Mouse (Mus musculus): ENCODE results near the gene Tmem123. TPM values are rescaled to one million over a fixed set of nuclear protein-coding genes. Genes with fewer than 3 reads are reported as not detected.

Gene Tmem123
- 144 and 171 TPM in 2 replicates for polyA plus RNA-seq (2011; ENCODE audit: insufficient read length, low read depth, missing spikeins)

DNA sequence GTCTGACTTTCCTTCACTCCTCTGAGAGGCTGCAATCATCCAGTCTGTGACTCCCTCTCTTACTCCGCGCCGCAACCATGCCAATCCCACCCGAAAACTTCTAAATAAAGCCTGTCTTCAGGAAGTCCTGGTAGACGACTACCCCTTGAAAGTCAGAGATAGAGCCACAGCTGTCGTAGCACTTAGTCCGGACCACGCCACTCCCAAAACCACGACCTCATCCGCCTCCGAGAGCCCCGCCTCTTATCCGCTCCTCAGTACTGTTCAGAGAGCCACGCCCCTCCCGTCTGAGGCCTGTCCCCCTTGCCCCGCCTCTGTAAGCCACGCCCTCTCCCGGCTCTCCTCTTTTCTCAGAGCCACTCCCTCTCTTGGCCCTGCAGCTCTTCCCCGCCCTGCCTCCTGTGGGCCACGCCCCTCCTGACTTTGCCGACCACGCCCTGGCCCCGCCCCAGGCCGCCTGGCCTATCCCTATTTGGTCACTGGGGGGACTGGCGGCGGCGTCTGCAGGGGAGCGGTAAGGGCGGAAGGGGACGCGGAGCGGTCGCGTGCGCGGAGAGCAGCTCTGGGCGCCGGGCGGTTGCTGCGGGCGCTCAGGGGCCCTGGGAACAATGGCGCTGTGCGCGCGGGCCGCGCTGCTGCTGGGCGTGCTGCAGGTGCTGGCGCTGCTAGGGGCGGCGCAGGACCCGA, at the start of gene Tmem123:
TSS of gene Tmem123 (plus strand) at position 428 of the 687 bp plus-strand sequence.
- peak within 1 kb of the TSS; percentile 81 for H3K4me3 ChIP-seq (ENCODE audit: insufficient read depth, low read length)
- peak within 1 kb of the TSS; percentile 36 for H3K27ac ChIP-seq (ENCODE audit: insufficient read depth, low read length)
- no peak for TF ChIP-seq CTCF (IDR thresholded peaks at IDR 0.05; ENCODE audit: borderline replicate concordance, insufficient read depth, low read length)
- TF ChIP-seq POLR2A (IDR thresholded peaks at IDR 0.05; ENCODE audit: low read depth, low read length) = peak; percentile 79
- H3K4me1 ChIP-seq (ENCODE audit: control insufficient read depth, insufficient read depth, low read length) = peaks cover 6% of the 10 kb centered on the region; the same call in 1 of the 2 replicates

GRCm38 (mm10) chr9:7714062-7714907, 49.6 kb upstream of the Tmem123 start:
- TF ChIP-seq POLR2A (IDR thresholded peaks at IDR 0.05; ENCODE audit: low read depth, low read length) (no peak), CTCF (IDR thresholded peaks at IDR 0.05; ENCODE audit: borderline replicate concordance, insufficient read depth, low read length) (no peak)

GRCm38 (mm10) chr9:7714908-7715175, 49.0 kb upstream of the Tmem123 start:
- Histone ChIP-seq H3K27ac (ENCODE audit: insufficient read depth, low read length) (no peak overlapping the region), H3K4me3 (ENCODE audit: insufficient read depth, low read length) (no peak overlapping the region), H3K4me1 (ENCODE audit: control insufficient read depth, insufficient read depth, low read length) (no peaks in the 10 kb centered on the region)
- no peak for TF ChIP-seq POLR2A (IDR thresholded peaks at IDR 0.05; ENCODE audit: low read depth, low read length)
- no peak for TF ChIP-seq CTCF (IDR thresholded peaks at IDR 0.05; ENCODE audit: borderline replicate concordance, insufficient read depth, low read length)

More at GRCm38 (mm10) chr9:7714062-7714907, 49.6 kb upstream of the Tmem123 start:
- Histone ChIP-seq H3K4me1 (ENCODE audit: control insufficient read depth, insufficient read depth, low read length) (no peaks in the 10 kb centered on the region), H3K27ac (ENCODE audit: insufficient read depth, low read length) (no peak overlapping the region), H3K4me3 (ENCODE audit: insufficient read depth, low read length) (no peak overlapping the region)

- Histone ChIP-seq H3K4me1 (ENCODE audit: control insufficient read depth, insufficient read depth, low read length) (no peaks in the 10 kb centered on the region), H3K4me3 (ENCODE audit: insufficient read depth, low read length) (no peak overlapping the region), H3K27ac (ENCODE audit: insufficient read depth, low read length) (no peak overlapping the region)
- no peak for TF ChIP-seq CTCF (IDR thresholded peaks at IDR 0.05; ENCODE audit: borderline replicate concordance, insufficient read depth, low read length)
- TF ChIP-seq POLR2A (IDR thresholded peaks at IDR 0.05; ENCODE audit: low read depth, low read length) = no peak
These were observed 42.3 kb upstream of the Tmem123 start for GRCm38 (mm10) chr9:7721543-7721942.

- Histone ChIP-seq H3K4me3 (ENCODE audit: insufficient read depth, low read length) (no peak overlapping the region), H3K27ac (ENCODE audit: insufficient read depth, low read length) (no peak overlapping the region), H3K4me1 (ENCODE audit: control insufficient read depth, insufficient read depth, low read length) (no peaks in the 10 kb centered on the region)
- TF ChIP-seq CTCF (IDR thresholded peaks at IDR 0.05; ENCODE audit: borderline replicate concordance, insufficient read depth, low read length) = no peak
- no peak for TF ChIP-seq POLR2A (IDR thresholded peaks at IDR 0.05; ENCODE audit: low read depth, low read length)
These were observed 34.8 kb upstream of the Tmem123 start for GRCm38 (mm10) chr9:7728997-7729396.

DNA sequence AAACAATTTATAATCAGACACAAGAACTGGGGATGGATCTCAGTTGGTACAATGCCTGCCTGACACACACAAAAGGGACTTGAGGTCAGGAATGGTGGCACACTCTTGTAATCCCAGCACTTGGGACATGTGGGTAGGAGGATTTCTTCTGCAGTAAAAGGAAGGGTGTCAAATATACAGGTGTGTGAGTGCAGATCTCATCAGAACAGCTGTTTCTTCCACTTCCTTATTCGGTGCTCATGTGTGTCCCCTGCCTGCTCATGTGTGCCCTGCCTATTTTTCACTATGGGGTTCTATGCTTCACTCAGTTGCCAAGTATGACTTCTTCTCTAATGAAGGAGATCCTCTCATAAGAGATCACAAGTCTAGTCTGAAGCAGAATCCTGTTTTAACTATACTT, 21.1 kb upstream of the Tmem123 start:
- TF ChIP-seq POLR2A (IDR thresholded peaks at IDR 0.05; ENCODE audit: low read depth, low read length) (no peak), CTCF (IDR thresholded peaks at IDR 0.05; ENCODE audit: borderline replicate concordance, insufficient read depth, low read length) (no peak)
- no peak overlapping the region for H3K4me3 ChIP-seq (ENCODE audit: insufficient read depth, low read length)
- no peak overlapping the region for H3K27ac ChIP-seq (ENCODE audit: insufficient read depth, low read length)
- no peaks in the 10 kb centered on the region for H3K4me1 ChIP-seq (ENCODE audit: control insufficient read depth, insufficient read depth, low read length)

GRCm38 (mm10) chr9:7744156-7744555, 19.7 kb upstream of the Tmem123 start:
- Histone ChIP-seq H3K4me1 (ENCODE audit: control insufficient read depth, insufficient read depth, low read length) (no peaks in the 10 kb centered on the region), H3K27ac (ENCODE audit: insufficient read depth, low read length) (no peak overlapping the region), H3K4me3 (ENCODE audit: insufficient read depth, low read length) (no peak overlapping the region)
- TF ChIP-seq CTCF (IDR thresholded peaks at IDR 0.05; ENCODE audit: borderline replicate concordance, insufficient read depth, low read length) (no peak), POLR2A (IDR thresholded peaks at IDR 0.05; ENCODE audit: low read depth, low read length) (no peak)

DNA sequence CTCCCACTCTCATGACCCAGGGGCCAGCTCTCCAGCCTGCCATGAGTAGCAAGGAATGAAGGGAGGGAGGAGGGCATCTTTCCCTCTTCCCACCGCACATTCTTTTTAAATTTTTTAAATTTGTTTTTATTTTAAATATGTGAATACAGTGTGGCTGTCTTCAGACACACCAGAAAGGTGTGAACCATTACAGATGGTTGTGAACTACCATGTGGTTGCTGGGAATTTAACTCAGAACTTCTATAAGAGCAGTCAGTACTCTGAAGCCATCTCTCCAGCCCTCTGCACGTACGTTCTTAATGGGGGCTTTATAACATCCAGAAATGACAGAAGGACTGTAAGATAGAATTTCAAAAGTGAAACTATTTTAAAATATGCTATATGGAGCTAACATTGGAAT, 15.0 kb upstream of the Tmem123 start:
- TF ChIP-seq CTCF (IDR thresholded peaks at IDR 0.05; ENCODE audit: borderline replicate concordance, insufficient read depth, low read length) (no peak), POLR2A (IDR thresholded peaks at IDR 0.05; ENCODE audit: low read depth, low read length) (no peak)
- Histone ChIP-seq H3K27ac (ENCODE audit: insufficient read depth, low read length) (no peak overlapping the region), H3K4me1 (ENCODE audit: control insufficient read depth, insufficient read depth, low read length) (no peaks in the 10 kb centered on the region), H3K4me3 (ENCODE audit: insufficient read depth, low read length) (no peak overlapping the region)

DNA sequence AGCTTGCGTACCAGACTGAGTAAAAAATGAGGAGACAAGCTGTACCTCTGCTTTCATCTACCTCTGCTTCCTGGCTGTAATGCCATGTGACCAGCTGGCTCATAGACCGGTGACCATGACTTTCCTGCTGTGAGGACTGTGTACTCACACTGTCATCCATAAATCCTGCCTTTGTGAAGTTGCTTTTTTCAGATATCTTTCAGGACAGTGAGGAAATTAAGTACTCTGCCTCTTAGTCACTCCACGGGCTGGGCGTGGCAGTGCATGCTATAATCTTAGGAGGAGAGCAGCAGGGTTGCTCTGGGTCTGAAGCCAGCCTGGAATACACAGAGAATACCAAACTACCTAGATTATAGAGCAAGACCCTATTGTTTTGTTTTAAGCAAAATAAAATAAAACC, 14.3 kb upstream of the Tmem123 start:
- H3K27ac ChIP-seq (ENCODE audit: insufficient read depth, low read length) = no peak overlapping the region
- no peak for TF ChIP-seq POLR2A (IDR thresholded peaks at IDR 0.05; ENCODE audit: low read depth, low read length)
- TF ChIP-seq CTCF (IDR thresholded peaks at IDR 0.05; ENCODE audit: borderline replicate concordance, insufficient read depth, low read length) = no peak

DNA sequence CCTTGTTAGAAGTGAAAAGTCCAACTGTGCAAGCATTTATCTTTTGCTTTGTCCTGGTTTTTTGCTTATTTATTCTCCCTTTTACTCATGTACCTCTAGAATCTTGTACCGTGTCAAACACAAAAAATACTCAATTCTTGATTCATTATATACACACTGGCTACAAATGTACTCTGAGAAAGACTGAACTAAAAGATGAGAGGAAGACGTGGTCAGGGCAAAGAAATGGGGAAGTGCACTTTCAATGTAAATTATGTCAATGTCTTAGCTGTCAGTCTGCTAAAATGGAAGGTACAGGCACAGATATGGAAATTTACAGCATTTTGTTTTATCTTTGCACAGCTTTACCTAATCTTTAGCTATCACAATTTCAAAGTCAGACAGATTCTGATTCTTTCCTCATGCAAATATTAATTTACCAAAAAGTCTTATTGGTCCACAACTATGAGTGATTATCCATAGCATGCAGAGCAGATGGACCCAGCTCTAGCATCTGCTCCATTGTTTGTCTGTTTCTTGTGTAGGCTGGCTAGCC, 7.9 kb upstream of the Tmem123 start:
- H3K4me3 ChIP-seq (ENCODE audit: insufficient read depth, low read length) = no peak overlapping the region
- no peaks in the 10 kb centered on the region for H3K4me1 ChIP-seq (ENCODE audit: control insufficient read depth, insufficient read depth, low read length)
- H3K27ac ChIP-seq (ENCODE audit: insufficient read depth, low read length) = no peak overlapping the region
- TF ChIP-seq CTCF (IDR thresholded peaks at IDR 0.05; ENCODE audit: borderline replicate concordance, insufficient read depth, low read length) (no peak), POLR2A (IDR thresholded peaks at IDR 0.05; ENCODE audit: low read depth, low read length) (no peak)

More for the DNA sequence above, 14.3 kb upstream of the Tmem123 start:
- Histone ChIP-seq H3K4me3 (ENCODE audit: insufficient read depth, low read length) (no peak overlapping the region), H3K4me1 (ENCODE audit: control insufficient read depth, insufficient read depth, low read length) (no peaks in the 10 kb centered on the region)

Measured in embryonic fibroblast, embryonic 13.5 days (primary cell).